ENCODE assay signal across 8 mouse cellular contexts in the genomic region with DNA sequence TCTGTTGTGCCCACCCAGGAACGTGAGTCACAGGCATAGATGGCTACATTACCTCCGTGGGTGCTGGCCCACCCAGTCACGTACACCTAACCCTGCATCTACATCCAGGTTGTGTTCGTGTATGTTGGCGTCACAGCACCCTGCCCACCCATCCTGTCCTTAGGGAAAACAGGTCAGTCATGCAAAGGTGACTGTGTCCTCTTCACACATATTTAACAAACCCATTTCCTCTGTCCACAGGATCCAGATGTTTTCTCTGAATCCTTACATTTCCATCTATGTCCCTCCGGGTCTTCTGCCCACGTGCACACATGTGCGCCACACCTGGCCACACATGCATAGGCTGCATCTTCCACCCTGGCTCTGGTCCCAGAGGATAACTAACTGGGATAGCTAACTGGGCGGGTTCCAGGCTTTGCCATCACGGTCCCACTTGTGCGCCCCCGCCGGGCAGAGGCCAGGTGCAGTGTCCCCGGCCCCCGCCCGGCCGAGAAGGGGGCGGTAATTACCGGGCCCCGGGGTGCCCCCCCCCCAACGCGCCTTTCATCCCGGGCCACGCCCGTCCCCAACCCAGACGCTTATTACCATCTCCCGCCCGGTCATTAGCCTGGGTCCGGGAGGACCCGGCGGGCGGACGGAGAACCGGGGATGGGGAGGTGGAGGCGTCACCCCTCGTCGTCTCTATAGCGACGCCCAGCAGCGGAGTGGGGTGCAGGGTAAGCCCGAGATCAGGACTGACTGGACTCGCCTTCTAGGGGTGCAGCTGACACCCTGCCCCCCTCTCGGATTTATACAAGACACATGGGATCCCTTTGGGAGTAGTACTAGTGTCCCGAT. TPM values are rescaled to one million over a fixed set of nuclear protein-coding genes. Genes with fewer than 3 reads are reported as not detected.
DNase-seq lines count a peak whose midpoint lies in the region; ATAC-seq lines count a peak whose summit lies in the region.

No protein-coding gene starts in this region.

- peak overlapping the region; percentile 43 for H3K4me3 ChIP-seq in lung, embryonic 15.5 days
- peak overlapping the region; percentile 50 for H3K4me3 ChIP-seq in heart, embryonic 15.5 days
- peak overlapping the region; percentile 50 for H3K4me3 ChIP-seq in midbrain, embryonic 16.5 days (ENCODE audit: low read depth, low read length)

- no peak for DNase-seq in lung, postnatal 14 days
- DNase-seq in cerebellum, adult 9-10 months: peak; percentile 83
- peak; percentile 41 to 74 for DNase-seq in kidney, postnatal 25 days
- no peak for DNase-seq in urinary bladder, adult 18-20 months (ENCODE audit: low spot score in 2 of 2)

- 8% methylated on average over 44 of the region's 44 CpGs for WGBS in lung, embryonic 15.5 days
- 8% methylated on average over 44 of the region's 44 CpGs for WGBS in heart, embryonic 15.5 days
- WGBS in midbrain, embryonic 16.5 days: 8% methylated on average over 43 of the region's 44 CpGs

- no peaks in the 10 kb centered on the region for H3K36me3 ChIP-seq in lung, embryonic 15.5 days
- H3K36me3 ChIP-seq in heart, embryonic 15.5 days: no peaks in the 10 kb centered on the region
- H3K36me3 ChIP-seq in midbrain, embryonic 16.5 days (ENCODE audit: control insufficient read depth, insufficient read depth, low read length): no peaks in the 10 kb centered on the region

- H3K4me1 ChIP-seq in lung, embryonic 15.5 days: peaks cover 79% of the 10 kb centered on the region
- peaks cover 81% of the 10 kb centered on the region for H3K4me1 ChIP-seq in heart, embryonic 15.5 days (replicated peaks)
- H3K4me1 ChIP-seq in midbrain, embryonic 16.5 days (ENCODE audit: control insufficient read depth, insufficient read depth, low read length): peaks cover 44% of the 10 kb centered on the region

- no peaks in the 10 kb centered on the region for H3K9me3 ChIP-seq in lung, embryonic 15.5 days
- no peaks in the 10 kb centered on the region for H3K9me3 ChIP-seq in heart, embryonic 15.5 days (replicated peaks)
- no peaks in the 10 kb centered on the region for H3K9me3 ChIP-seq in midbrain, embryonic 16.5 days (replicated peaks; ENCODE audit: control insufficient read depth, low read length, poor library complexity, severe bottlenecking)

- H3K27ac ChIP-seq in lung, embryonic 15.5 days: peak overlapping the region; percentile 54; the same call in 1 of the 2 replicates
- H3K27ac ChIP-seq in heart, embryonic 15.5 days: peak overlapping the region; percentile 73
- peak overlapping the region; percentile 82 for H3K27ac ChIP-seq in midbrain, embryonic 16.5 days (ENCODE audit: low read length)

- H3K9ac ChIP-seq in lung, embryonic 15.5 days: peak overlapping the region; percentile 40
- peak overlapping the region; percentile 57 for H3K9ac ChIP-seq in heart, embryonic 15.5 days
- H3K9ac ChIP-seq in midbrain, embryonic 16.5 days (ENCODE audit: low read depth, low read length): peak overlapping the region; percentile 75

- H3K27me3 ChIP-seq in lung, embryonic 15.5 days: no peaks in the 10 kb centered on the region
- H3K27me3 ChIP-seq in heart, embryonic 15.5 days: no peaks in the 10 kb centered on the region
- no peaks in the 10 kb centered on the region for H3K27me3 ChIP-seq in midbrain, embryonic 16.5 days (ENCODE audit: control insufficient read depth, insufficient read depth, low read depth, low read length)

- no peak for ATAC-seq in lung, embryonic 15.5 days (ENCODE audit: borderline replicate concordance, extremely low read depth, low FRiP score, low TSS enrichment)
- no peak for ATAC-seq in heart, embryonic 15.5 days (replicated peaks; ENCODE audit: insufficient number of reproducible peaks, insufficient read depth, low FRiP score, low read depth)
- peak; percentile 2; the same call in 1 of the 2 replicates for ATAC-seq in midbrain, embryonic 16.5 days
- ATAC-seq in megakaryocyte-erythroid progenitor cell, adult 5-6 weeks (replicated peaks; ENCODE audit: low FRiP score, low TSS enrichment, poor library complexity, severe bottlenecking): no peak

- peak overlapping the region; percentile 92 for H3K4me2 ChIP-seq in lung, embryonic 15.5 days
- peak overlapping the region; percentile 91 for H3K4me2 ChIP-seq in heart, embryonic 15.5 days
- peak overlapping the region; percentile 97 for H3K4me2 ChIP-seq in midbrain, embryonic 16.5 days (ENCODE audit: low read length)

RNA-seq across cellular contexts. Expression of a gene that starts 1.4 kb away (rescaled TPM):
- polyA plus RNA-seq in lung, embryonic 15.5 days (2015; fragmentation: Nextera tagmentation; extraction: Ambion mirVana): 94.6 and 95.1 TPM in 2 replicates
- 86.7 and 90.2 TPM in 2 replicates for polyA plus RNA-seq in heart, embryonic 15.5 days (2015; fragmentation: Nextera tagmentation; extraction: Ambion mirVana)
- polyA plus RNA-seq in midbrain, embryonic 16.5 days (2015; fragmentation: Nextera tagmentation; extraction: Ambion mirVana): 380 and 398 TPM in 2 replicates
- 31.5 and 44.0 TPM in 2 replicates for total RNA-seq in megakaryocyte-erythroid progenitor cell, adult 5-6 weeks (2014; fragmentation: Nextera tagmentation)
- 30.8 and 73.1 TPM in 2 replicates for total RNA-seq in megakaryocyte-erythroid progenitor cell, adult 5-6 weeks (2017)

RNA-seq across cellular contexts. Expression of a gene that starts 8.4 kb away (rescaled TPM):
- 11.6 and 14.7 TPM in 2 replicates for polyA plus RNA-seq in lung, embryonic 15.5 days (2015; fragmentation: Nextera tagmentation; extraction: Ambion mirVana)
- 7.7 and 9.1 TPM in 2 replicates for polyA plus RNA-seq in heart, embryonic 15.5 days (2015; fragmentation: Nextera tagmentation; extraction: Ambion mirVana)
- polyA plus RNA-seq in midbrain, embryonic 16.5 days (2015; fragmentation: Nextera tagmentation; extraction: Ambion mirVana): 11.0 and 11.4 TPM in 2 replicates
- total RNA-seq in megakaryocyte-erythroid progenitor cell, adult 5-6 weeks (2014; fragmentation: Nextera tagmentation): 14.2 and 22.9 TPM in 2 replicates
- total RNA-seq in megakaryocyte-erythroid progenitor cell, adult 5-6 weeks (2017): 25.4 and 27.8 TPM in 2 replicates

RNA-seq across cellular contexts. Expression of a gene that starts 14.9 kb away (rescaled TPM):
- polyA plus RNA-seq in lung, embryonic 15.5 days (2015; fragmentation: Nextera tagmentation; extraction: Ambion mirVana): 16.0 and 17.3 TPM in 2 replicates
- polyA plus RNA-seq in heart, embryonic 15.5 days (2015; fragmentation: Nextera tagmentation; extraction: Ambion mirVana): 8.6 and 9.7 TPM in 2 replicates
- polyA plus RNA-seq in midbrain, embryonic 16.5 days (2015; fragmentation: Nextera tagmentation; extraction: Ambion mirVana): 37.3 and 43.3 TPM in 2 replicates
- total RNA-seq in megakaryocyte-erythroid progenitor cell, adult 5-6 weeks (2014; fragmentation: Nextera tagmentation): 0.40 TPM in 1 of 2 replicates, not detected in the other
- total RNA-seq in megakaryocyte-erythroid progenitor cell, adult 5-6 weeks (2017): 0.80 TPM in 1 of 2 replicates, not detected in the other

RNA-seq across cellular contexts. Expression of a gene that starts 16.3 kb away (rescaled TPM):
- 17.5 and 18.6 TPM in 2 replicates for polyA plus RNA-seq in lung, embryonic 15.5 days (2015; fragmentation: Nextera tagmentation; extraction: Ambion mirVana)
- polyA plus RNA-seq in heart, embryonic 15.5 days (2015; fragmentation: Nextera tagmentation; extraction: Ambion mirVana): 11.6 and 16.8 TPM in 2 replicates
- polyA plus RNA-seq in midbrain, embryonic 16.5 days (2015; fragmentation: Nextera tagmentation; extraction: Ambion mirVana): 15.5 and 21.1 TPM in 2 replicates
- 30.9 and 34.0 TPM in 2 replicates for total RNA-seq in megakaryocyte-erythroid progenitor cell, adult 5-6 weeks (2014; fragmentation: Nextera tagmentation)
- 9.4 and 10.5 TPM in 2 replicates for total RNA-seq in megakaryocyte-erythroid progenitor cell, adult 5-6 weeks (2017)

RNA-seq across cellular contexts. Expression of a gene that starts 23.7 kb away (rescaled TPM):
- 3.9 and 5.0 TPM in 2 replicates for polyA plus RNA-seq in lung, embryonic 15.5 days (2015; fragmentation: Nextera tagmentation; extraction: Ambion mirVana)
- polyA plus RNA-seq in heart, embryonic 15.5 days (2015; fragmentation: Nextera tagmentation; extraction: Ambion mirVana): 1.7 and 2.9 TPM in 2 replicates
- 70.3 and 81.6 TPM in 2 replicates for polyA plus RNA-seq in midbrain, embryonic 16.5 days (2015; fragmentation: Nextera tagmentation; extraction: Ambion mirVana)
- 5.2 and 10.5 TPM in 2 replicates for total RNA-seq in megakaryocyte-erythroid progenitor cell, adult 5-6 weeks (2014; fragmentation: Nextera tagmentation)
- total RNA-seq in megakaryocyte-erythroid progenitor cell, adult 5-6 weeks (2017): 3.7 TPM in 1 of 2 replicates, not detected in the other

Comparison
In these comparisons a context has a peak if more than half of its experiments do, and no peak if none do; other contexts are left out.
1. DNase-seq: peak in cerebellum, adult 9-10 months (single experiment) and kidney, postnatal 25 days (2 of 2); none in lung, postnatal 14 days (single experiment) and urinary bladder, adult 18-20 months (0 of 2).
2. Peak in every context shown above with its lines, with median percentiles within 50 percentile points of each other: H3K27ac ChIP-seq, H3K4me2 ChIP-seq, H3K4me3 ChIP-seq and H3K9ac ChIP-seq.